ENCODE assay signal across 8 mouse cellular contexts in the genomic region with DNA sequence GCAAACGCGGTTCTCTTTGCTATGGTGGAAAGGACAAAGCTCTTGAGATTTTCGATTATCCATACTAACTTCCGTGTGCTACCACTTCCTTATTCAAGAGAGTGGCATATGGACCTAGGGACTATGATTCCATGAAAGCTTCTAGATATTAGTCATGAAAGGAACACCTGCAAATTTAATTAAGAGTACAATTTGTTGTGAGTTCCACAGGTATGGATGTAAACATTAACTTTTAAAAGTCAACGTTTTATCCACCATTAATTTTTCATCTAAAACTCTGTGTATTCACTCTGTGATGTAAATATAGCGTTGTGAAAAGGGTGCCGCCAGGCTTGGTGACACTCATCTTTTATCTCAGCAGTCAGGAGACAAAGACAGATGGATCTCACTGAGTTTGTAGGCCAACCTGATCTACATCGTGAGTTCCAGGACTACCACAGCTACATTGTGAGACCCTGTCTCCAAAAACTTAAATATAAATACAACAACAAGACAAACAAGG. TPM values are rescaled to one million over a fixed set of nuclear protein-coding genes. Genes with fewer than 3 reads are reported as not detected.
DNase-seq lines count a peak whose midpoint lies in the region; ATAC-seq and TF ChIP-seq lines count a peak whose summit lies in the region.

No protein-coding gene starts in this region.

- H3K27me3 ChIP-seq in kidney, adult 2 months (replicated peaks; ENCODE audit: control insufficient read depth, insufficient read depth, low read length): no peaks in the 10 kb centered on the region
- H3K27me3 ChIP-seq in hindbrain, postnatal 0 days (ENCODE audit: insufficient read depth, low read length): no peaks in the 10 kb centered on the region
- no peaks in the 10 kb centered on the region for H3K27me3 ChIP-seq in midbrain, embryonic 15.5 days (replicated peaks)

- 8% methylated on average over 8 of the region's 8 CpGs for WGBS in kidney, adult 2 months
- WGBS in bone marrow, adult 2 months: 3% methylated on average over 8 of the region's 8 CpGs
- 16% methylated on average over 8 of the region's 8 CpGs for WGBS in hindbrain, postnatal 0 days
- WGBS in midbrain, embryonic 15.5 days: 18% methylated on average over 8 of the region's 8 CpGs

- H3K36me3 ChIP-seq in kidney, adult 2 months (ENCODE audit: control insufficient read depth, insufficient read depth, low read length): no peaks in the 10 kb centered on the region
- H3K36me3 ChIP-seq in hindbrain, postnatal 0 days (ENCODE audit: insufficient read depth, low read length): no peaks in the 10 kb centered on the region
- H3K36me3 ChIP-seq in midbrain, embryonic 15.5 days (replicated peaks): no peaks in the 10 kb centered on the region

- TF ChIP-seq POLR2A in kidney, adult 2 months (IDR thresholded peaks at IDR 0.05; ENCODE audit: low read depth, low read length): no peak
- TF ChIP-seq POLR2A in bone marrow, adult 2 months (IDR thresholded peaks at IDR 0.05; ENCODE audit: borderline replicate concordance, control insufficient read depth, low read depth, low read length): no peak

- DNase-seq in kidney, adult 2 months: no peak
- no peak for DNase-seq in kidney, postnatal 4 days
- DNase-seq in hindbrain, postnatal 0 days (ENCODE audit: low spot score): peak; percentile 1
- no peak for DNase-seq in spleen, postnatal 14 days (ENCODE audit: low spot score in 2 of 2)
- DNase-seq in cerebellum, postnatal 4 days (ENCODE audit: low spot score in 2 of 2): no peak
- no peak for DNase-seq in kidney, postnatal 10 days

- peak overlapping the region; percentile 47 for H3K4me3 ChIP-seq in kidney, adult 2 months (ENCODE audit: insufficient read depth, low read depth, low read length)
- peak overlapping the region; percentile 89 for H3K4me3 ChIP-seq in bone marrow, adult 2 months (replicated peaks; ENCODE audit: control insufficient read depth, low read depth, low read length)
- peak overlapping the region; percentile 92 for H3K4me3 ChIP-seq in hindbrain, postnatal 0 days (ENCODE audit: low read length)
- H3K4me3 ChIP-seq in midbrain, embryonic 15.5 days: peak overlapping the region; percentile 95

- H3K4me1 ChIP-seq in kidney, adult 2 months (ENCODE audit: control insufficient read depth, insufficient read depth, low read length): peaks cover 3% of the 10 kb centered on the region; the same call in 1 of the 2 replicates
- H3K4me1 ChIP-seq in bone marrow, adult 2 months (ENCODE audit: control insufficient read depth, insufficient read depth, low read length): peaks cover 2% of the 10 kb centered on the region; the same call in 1 of the 2 replicates
- 0 out of 2 replicates have a peak, but pooled peaks cover 5% of the 10 kb centered on the region for H3K4me1 ChIP-seq in hindbrain, postnatal 0 days (ENCODE audit: insufficient read depth, low read length)
- peaks cover 9% of the 10 kb centered on the region for H3K4me1 ChIP-seq in midbrain, embryonic 15.5 days

- ATAC-seq in hindbrain, postnatal 0 days: no peak
- peak; percentile 28 for ATAC-seq in midbrain, embryonic 15.5 days (replicated peaks)

- TF ChIP-seq CTCF in kidney, adult 2 months (conservative IDR thresholded peaks at IDR 0.05; ENCODE audit: insufficient read depth, insufficient read length, low read depth, low read length): no peak
- TF ChIP-seq CTCF in bone marrow, adult 2 months (IDR thresholded peaks at IDR 0.05; ENCODE audit: control insufficient read depth, insufficient read depth, low read length): no peak
- TF ChIP-seq CTCF in hindbrain, postnatal 0 days (IDR thresholded peaks at IDR 0.05; ENCODE audit: low read depth): no peak

- H3K27ac ChIP-seq in kidney, adult 2 months (ENCODE audit: insufficient read depth, low read depth, low read length): no peak overlapping the region
- H3K27ac ChIP-seq in bone marrow, adult 2 months (ENCODE audit: control insufficient read depth, insufficient read depth, low read depth, low read length, poor library complexity): no peak overlapping the region
- peak overlapping the region; percentile 79; the same call in 1 of the 2 replicates for H3K27ac ChIP-seq in hindbrain, postnatal 0 days
- 0 out of 2 replicates have a peak overlapping the region, but pooled peaks have one; percentile 83 for H3K27ac ChIP-seq in midbrain, embryonic 15.5 days

- H3K9me3 ChIP-seq in hindbrain, postnatal 0 days (ENCODE audit: low read length): no peaks in the 10 kb centered on the region
- H3K9me3 ChIP-seq in midbrain, embryonic 15.5 days: no peaks in the 10 kb centered on the region

- peak overlapping the region; percentile 83 for H3K4me2 ChIP-seq in hindbrain, postnatal 0 days (ENCODE audit: low read depth, low read length)
- peak overlapping the region; percentile 79 for H3K4me2 ChIP-seq in midbrain, embryonic 15.5 days

- H3K9ac ChIP-seq in hindbrain, postnatal 0 days (replicated peaks; ENCODE audit: low read length): peak overlapping the region; percentile 78
- H3K9ac ChIP-seq in midbrain, embryonic 15.5 days: peak overlapping the region; percentile 83

RNA-seq across cellular contexts. Expression of a gene that starts 0.8 kb away (rescaled TPM):
- 1.0 and 1.2 TPM in 2 replicates for polyA plus RNA-seq in kidney, adult 2 months (2012; rRNA removed)
- polyA plus RNA-seq in bone marrow, adult 2 months (2011; ENCODE audit: insufficient read depth, insufficient read length, low replicate concordance, missing spikeins): 2.7 and 6.8 TPM in 2 replicates
- 3.1 and 3.4 TPM in 2 replicates for total RNA-seq in hindbrain, postnatal 0 days (2014; rRNA removed)
- 7.8 and 7.9 TPM in 2 replicates for polyA plus RNA-seq in hindbrain, postnatal 0 days (2015; fragmentation: Nextera tagmentation; extraction: Ambion mirVana)
- 10.5 and 11.1 TPM in 2 replicates for polyA plus RNA-seq in midbrain, embryonic 15.5 days (2015; fragmentation: Nextera tagmentation; extraction: Ambion mirVana)

RNA-seq across cellular contexts. Expression of a gene that starts 39.4 kb away (rescaled TPM):
- polyA plus RNA-seq in kidney, adult 2 months (2012; rRNA removed): 0.64 and 1.1 TPM in 2 replicates
- 3.2 and 6.0 TPM in 2 replicates for polyA plus RNA-seq in bone marrow, adult 2 months (2011; ENCODE audit: insufficient read depth, insufficient read length, low replicate concordance, missing spikeins)
- 2.9 and 3.2 TPM in 2 replicates for total RNA-seq in hindbrain, postnatal 0 days (2014; rRNA removed)
- polyA plus RNA-seq in hindbrain, postnatal 0 days (2015; fragmentation: Nextera tagmentation; extraction: Ambion mirVana): 5.6 TPM in 2 replicates
- polyA plus RNA-seq in midbrain, embryonic 15.5 days (2015; fragmentation: Nextera tagmentation; extraction: Ambion mirVana): 14.0 and 14.1 TPM in 2 replicates

RNA-seq across cellular contexts. Expression of a gene that starts 45.8 kb away (rescaled TPM):
- 0.39 and 0.81 TPM in 2 replicates for polyA plus RNA-seq in kidney, adult 2 months (2012; rRNA removed)
- 3.3 and 4.0 TPM in 2 replicates for polyA plus RNA-seq in bone marrow, adult 2 months (2011; ENCODE audit: insufficient read depth, insufficient read length, low replicate concordance, missing spikeins)
- total RNA-seq in hindbrain, postnatal 0 days (2014; rRNA removed): 2.0 and 2.1 TPM in 2 replicates
- 2.1 and 2.3 TPM in 2 replicates for polyA plus RNA-seq in hindbrain, postnatal 0 days (2015; fragmentation: Nextera tagmentation; extraction: Ambion mirVana)
- 1.8 TPM in 2 replicates for polyA plus RNA-seq in midbrain, embryonic 15.5 days (2015; fragmentation: Nextera tagmentation; extraction: Ambion mirVana)

Comparison
In these comparisons a context has a peak if more than half of its experiments do, and no peak if none do; other contexts are left out.
1. H3K27ac ChIP-seq: peak in hindbrain, postnatal 0 days (single experiment) and midbrain, embryonic 15.5 days (single experiment); none in kidney, adult 2 months (single experiment) and bone marrow, adult 2 months (single experiment).
2. Peak in every context shown above with its lines, with median percentiles within 50 percentile points of each other: H3K4me3 ChIP-seq.